Mouse (Mus musculus): ENCODE results near the gene Mtor.

GRCm38 (mm10) chr4:148415575-148415974 lies 32.8 kb upstream of the Mtor start:
- no peak for TF ChIP-seq POLR2A (IDR thresholded peaks at IDR 0.05; ENCODE audit: borderline replicate concordance, extremely low read depth, low read depth, low read length)
- no peak for TF ChIP-seq CTCF (IDR thresholded peaks at IDR 0.05; ENCODE audit: insufficient read depth, low read length)

All from lung, adult 2 months (tissue).